Mouse (Mus musculus) E14TG2a.4 (cell line): ENCODE measurements at regions not wholly inside any gene's neighbourhood (a gene's known extent, or its start where the extent isn't known, plus 50 kb on each side); places are given as distances from the start of the nearest gene placed in this dataset.

ENCODE experiments used
- CTCF ChIP-seq: conservative IDR thresholded peaks from 2 replicates; pipeline ENCODE4 v1.5.1; 2014; ENCODE audit warnings: low read length
- NANOG ChIP-seq: IDR thresholded peaks from 2 replicates; pipeline ENCODE4 v1.6.1; 2014; ENCODE audit warnings: borderline replicate concordance, low read length, mixed read lengths
- POU5F1 ChIP-seq: IDR thresholded peaks from 2 replicates; pipeline ENCODE4 v1.6.1; 2014; ENCODE audit warnings: low read length, borderline replicate concordance

DNA sequence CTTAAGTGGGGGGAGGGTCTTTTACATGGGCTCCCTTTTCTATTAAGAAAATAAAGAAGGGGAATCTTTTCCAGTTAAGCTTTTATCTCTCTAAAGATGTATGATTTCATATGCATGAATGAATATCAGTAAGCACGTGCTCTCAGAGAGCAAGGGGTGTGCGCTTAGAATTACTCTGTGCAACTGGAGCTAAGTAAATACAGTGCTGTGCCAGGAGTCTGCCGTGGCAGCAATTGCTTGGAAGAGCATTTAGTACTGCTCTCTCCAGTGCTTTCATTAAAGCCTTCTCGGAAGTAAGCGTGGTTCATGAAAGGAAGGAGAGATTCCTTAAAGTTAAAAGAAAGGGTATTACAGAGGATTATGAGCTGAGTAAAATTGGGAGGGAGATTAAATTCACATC, 54.5 kb upstream of the Creb5 start:
- TF ChIP-seq CTCF: no peak
- TF ChIP-seq NANOG: no peak
- TF ChIP-seq POU5F1: no peak
